Mouse (Mus musculus) gastrocnemius, adult 2 months (tissue): ENCODE data around the gene Daxx. TPM values are rescaled to one million over a fixed set of nuclear protein-coding genes. Genes with fewer than 3 reads are reported as not detected.

Experiments
- DNase-seq: peaks from one replicate; pipeline ENCODE4 v3.0.0; 2022
- H3K27ac ChIP-seq: fragments of 200-600 bp; 2 replicates; pipeline ENCODE4 v1.8.1; 2022; ENCODE audit warnings: mild to moderate bottlenecking
- H3K4me3 ChIP-seq: fragments of 200-600 bp; 2 replicates; pipeline ENCODE4 v1.8.1; 2022; ENCODE audit warnings: mild to moderate bottlenecking, moderate library complexity
- CTCF ChIP-seq: fragments of 200-600 bp; IDR thresholded peaks from 2 replicates; pipeline ENCODE4 v1.8.1; 2022; ENCODE audit warnings: antibody characterized with exemption, mild to moderate bottlenecking, moderate library complexity
- intact Hi-C: fragments of 180-260 bp; cut with DNase I; formaldehyde crosslinking; loops from one replicate; pipeline ENCODE4 v1.15.1; 2025
- microRNA-seq: library from miRNA; unstranded; fragments of <30 nt; microRNA quantifications from one replicate; pipeline ENCODE4 v1.2.0, GENCODE M21; 2021
- total RNA-seq, 2 experiments: library from RNA; stranded (reverse); gene quantifications; 2 replicates each; pipeline ENCODE4 v1.2.3; 2021

Gene Daxx
- total RNA-seq, 2 experiments from 2014 or later = 13.3 to 13.9 TPM

DNA sequence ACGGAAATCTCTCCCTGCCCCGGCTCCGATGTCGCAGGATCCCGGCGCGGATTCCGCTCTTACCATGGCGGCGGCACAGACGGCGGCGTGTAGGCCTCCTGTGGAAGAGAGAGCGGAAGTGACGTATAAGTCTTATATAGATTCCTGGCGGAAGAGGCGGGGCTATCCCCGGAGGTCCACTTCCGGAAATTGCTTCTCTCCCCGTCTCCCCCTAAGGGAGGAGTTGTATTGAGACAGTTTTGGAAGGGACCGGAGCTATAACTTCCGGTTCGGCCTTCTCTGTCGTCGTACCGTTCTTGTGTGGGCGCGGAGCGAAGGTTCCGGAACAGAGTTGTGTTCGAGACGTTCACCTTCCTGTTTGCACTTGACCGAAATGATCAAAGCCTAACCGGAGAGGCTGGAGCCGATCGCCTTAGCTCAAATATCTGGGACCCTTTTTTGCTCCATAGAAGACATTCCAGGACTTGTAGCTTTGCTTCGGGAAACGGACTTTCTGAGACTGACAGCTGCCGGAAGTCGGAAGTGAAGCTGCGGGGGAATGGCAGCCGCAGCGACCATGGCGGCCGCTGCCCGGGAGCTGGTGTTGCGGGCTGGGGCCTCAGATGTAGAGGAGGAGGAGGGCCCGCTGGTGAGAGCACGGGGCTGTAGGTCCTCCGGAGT, 46.5 kb downstream of the Daxx start, which contains the start of the genes Vps52 and Rps18:
Gene Vps52, plus strand, starts transcription at position 258 of the 660 bp plus-strand sequence.
Gene Rps18, minus strand, starts transcription at position 447 of the 660 bp plus-strand sequence.
- TF ChIP-seq CTCF = no peak
- intact Hi-C loops = loop anchor here (2.0 to 5.0 kb wide), 2 partner anchors 15 to 67 kb away; partner anchors contain the start of genes Pfdn6, Ring1 and Wdr46
- Histone ChIP-seq H3K4me3 (peak within 1 kb of the TSS; percentile 92), H3K27ac (peak within 1 kb of the TSS; percentile 98)
- peak; percentile 92 for DNase-seq

DNA sequence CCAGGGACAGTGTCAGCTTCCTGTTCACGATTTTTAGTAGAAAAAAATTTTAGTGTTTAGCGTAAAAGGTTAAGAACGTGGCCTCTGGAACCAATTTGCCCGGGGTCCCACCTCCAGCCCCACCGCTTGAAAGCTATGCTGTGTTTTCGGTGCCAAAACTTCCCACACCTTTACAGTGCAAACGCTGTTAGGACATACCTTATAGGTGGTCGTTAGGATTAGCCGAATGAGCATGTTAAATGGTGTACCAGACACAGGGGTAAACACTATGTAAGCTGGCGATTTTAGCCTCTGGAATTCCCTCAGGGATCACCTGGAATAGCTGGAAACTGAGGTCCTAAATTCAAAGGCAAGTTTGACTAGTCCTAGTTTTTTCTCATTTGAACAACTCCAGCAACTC, 47.1 kb downstream of the Daxx start:
- TF ChIP-seq CTCF = no peak
- H3K27ac ChIP-seq = peak overlapping the region; percentile 98
- no peak for DNase-seq
- peak overlapping the region; percentile 92 for H3K4me3 ChIP-seq
- intact Hi-C loops = loop anchor here (5.0 kb wide), 1 partner anchor 66 kb away; the partner anchor contains the start of gene Ring1

DNA sequence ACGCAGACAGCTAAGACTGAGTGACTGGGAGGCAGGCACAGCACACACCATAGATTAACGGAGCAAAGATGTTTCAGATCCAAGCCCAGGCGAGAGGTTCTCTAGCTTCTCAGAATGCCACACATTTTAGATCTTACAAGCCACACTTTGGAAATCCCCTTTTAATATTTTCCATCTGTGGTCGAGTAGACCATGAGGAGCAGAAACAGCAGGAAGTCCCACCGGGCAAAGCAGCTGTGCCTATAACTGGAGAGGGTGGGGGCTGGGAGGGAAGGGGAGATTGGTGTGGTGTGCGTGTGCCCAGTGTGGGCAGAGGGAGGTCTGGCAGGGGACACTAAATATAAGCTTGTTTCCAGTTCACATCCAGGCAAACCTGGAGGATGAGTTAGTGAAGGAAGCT, 48.3 kb downstream of the Daxx start:
- Histone ChIP-seq H3K4me3 (no peak overlapping the region), H3K27ac (no peak overlapping the region)
- no peak for TF ChIP-seq CTCF
- no peak for DNase-seq
- intact Hi-C loops = loop anchor here (5.0 kb wide), 1 partner anchor 65 kb away; the partner anchor contains the start of gene Ring1

DNA sequence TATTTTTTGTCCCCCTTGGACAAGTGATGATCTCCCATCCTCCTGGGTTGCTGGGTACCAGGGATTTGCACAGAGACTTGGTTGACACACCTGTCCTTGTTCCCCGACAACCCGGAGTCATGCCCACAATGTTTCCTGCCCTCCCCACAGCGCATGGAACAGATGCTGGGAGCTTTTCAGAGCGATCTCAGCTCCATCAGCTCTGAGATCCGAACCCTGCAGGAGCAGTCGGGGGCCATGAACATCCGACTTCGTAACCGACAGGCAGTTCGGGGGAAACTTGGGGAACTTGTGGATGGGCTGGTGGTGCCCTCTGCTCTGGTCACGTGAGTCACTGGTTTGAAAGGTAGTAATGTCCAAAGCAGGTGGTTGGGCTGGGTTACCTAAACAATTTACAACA, 49.2 kb downstream of the Daxx start:
- TF ChIP-seq CTCF = no peak
- Histone ChIP-seq H3K27ac (no peak overlapping the region), H3K4me3 (no peak overlapping the region)
- intact Hi-C loops = loop anchor here (5.0 kb wide), 1 partner anchor 64 kb away; the partner anchor contains the start of gene Ring1
- DNase-seq = no peak

DNA sequence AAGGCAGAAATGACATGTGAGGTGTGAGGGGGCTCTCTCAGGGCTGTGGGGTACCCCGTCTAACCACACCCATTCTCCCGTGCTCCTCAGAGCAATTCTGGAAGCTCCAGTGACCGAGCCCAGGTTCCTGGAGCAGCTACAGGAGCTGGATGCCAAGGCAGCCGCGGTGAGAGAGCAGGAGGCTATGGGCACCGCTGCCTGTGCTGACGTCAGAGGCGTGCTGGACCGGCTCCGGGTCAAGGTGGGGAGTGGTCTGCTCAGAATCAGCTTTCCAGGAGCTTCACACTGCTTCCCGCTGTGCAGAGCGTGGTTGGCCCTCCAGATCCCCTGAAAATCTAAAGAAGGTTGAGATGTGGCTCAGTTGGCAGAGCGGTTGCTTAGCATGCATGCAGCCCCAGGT, 49.9 kb downstream of the Daxx start:
- DNase-seq = peak; percentile 37
- no peak for TF ChIP-seq CTCF
- Histone ChIP-seq H3K4me3 (no peak overlapping the region), H3K27ac (no peak overlapping the region)
- intact Hi-C loops = loop anchor here (5.0 kb wide), 1 partner anchor 63 kb away; the partner anchor contains the start of gene Ring1

GRCm38 (mm10) chr17:33959948-33960347, 50.7 kb downstream of the Daxx start:
- intact Hi-C loops = loop anchor here (2.0 to 5.0 kb wide), 2 partner anchors 62 to 1319 kb away; partner anchors contain the start of gene Ring1

DNA sequence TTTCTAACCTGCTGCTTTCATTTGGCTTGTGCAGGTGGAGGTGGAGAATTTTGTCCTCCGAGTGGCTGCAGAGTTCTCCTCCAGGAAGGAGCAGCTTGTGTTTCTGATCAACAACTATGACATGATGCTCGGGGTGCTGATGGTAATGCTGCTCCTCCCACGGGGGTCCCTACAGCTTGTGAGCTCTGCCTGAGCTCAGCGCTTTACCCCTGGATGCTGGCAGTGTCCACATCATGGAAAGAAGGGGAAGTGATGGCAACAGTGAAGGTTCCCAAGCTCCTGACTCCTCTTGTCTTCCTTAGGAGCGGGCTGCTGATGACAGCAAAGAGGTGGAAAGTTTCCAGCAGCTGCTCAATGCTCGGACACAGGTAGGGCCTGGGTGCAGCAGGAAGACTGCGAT, 53.7 kb downstream of the Daxx start:
- DNase-seq = no peak
- H3K4me3 ChIP-seq = no peak overlapping the region
- TF ChIP-seq CTCF = no peak
- no peak overlapping the region for H3K27ac ChIP-seq
- intact Hi-C loops = no loop called here

More at GRCm38 (mm10) chr17:33959948-33960347, 50.7 kb downstream of the Daxx start:
- no peak for TF ChIP-seq CTCF
- DNase-seq = no peak
- Histone ChIP-seq H3K4me3 (no peak overlapping the region), H3K27ac (no peak overlapping the region)

Small RNA genes lying within 50 kb of the gene (microRNA-seq; reads per million reads assigned to microRNA genes)
- not detected for gene Gm27740

Other genes starting within 250 kb of the Daxx start
- 10 to 100 TPM; 79.1 to 95.6 TPM for gene Hnrnpm, start 222.6 kb upstream of the Daxx start, total RNA-seq
- 10 to 100 TPM; 88.8 to 90.7 TPM for gene March2, start 190.7 kb upstream of the Daxx start, total RNA-seq
- 100 to 1,000 TPM; 134 to 150 TPM for gene Rab11b, start 148.9 kb upstream of the Daxx start, total RNA-seq
- gene Angptl4, start 127.6 kb upstream of the Daxx start, total RNA-seq = 1 to 10 TPM; 1.4 to 5.9 TPM
- gene Kank3, start 98.9 kb upstream of the Daxx start, total RNA-seq = 10 to 100 TPM; 15.7 to 24.5 TPM
- 100 to 1,000 TPM; 541 to 640 TPM for gene Rps28, start 84.9 kb upstream of the Daxx start, total RNA-seq
- gene Ndufa7, start 84.8 kb upstream of the Daxx start, total RNA-seq = 100 to 1,000 TPM; 351 to 407 TPM
- 10 to 100 TPM; 13.8 to 16.1 TPM for gene Cd320, start 66.3 kb upstream of the Daxx start, total RNA-seq
- gene Gm7029, start 35.6 kb upstream of the Daxx start, total RNA-seq = not detected
- gene Kifc1, start 18.8 kb upstream of the Daxx start, total RNA-seq = under 1 TPM; 0.23 to 0.33 TPM
- not detected for gene Platr17, start 4.3 kb upstream of the Daxx start, total RNA-seq
- 10 to 100 TPM; 34.0 to 44.4 TPM for gene Tapbp, start 6.5 kb downstream of the Daxx start, total RNA-seq
- gene Zbtb22, start 6.5 kb downstream of the Daxx start, total RNA-seq = 10 to 100 TPM; 14.5 to 14.8 TPM
- gene Rgl2, start 20.1 kb downstream of the Daxx start, total RNA-seq = 10 to 100 TPM; 31.4 to 34.0 TPM
- gene Pfdn6, start 30.9 kb downstream of the Daxx start, total RNA-seq = 10 to 100 TPM; 51.2 to 67.6 TPM
- 1 to 10 TPM; 8.6 to 8.8 TPM for gene Wdr46, start 31.2 kb downstream of the Daxx start, total RNA-seq
- gene B3galt4, start 42.1 kb downstream of the Daxx start, total RNA-seq = 1 to 10 TPM; 1.3 to 1.4 TPM
- 10 to 100 TPM; 31.7 to 33.4 TPM for gene Vps52, start 46.4 kb downstream of the Daxx start, total RNA-seq
- 100 to 1,000 TPM; 364 to 443 TPM for gene Rps18, start 46.6 kb downstream of the Daxx start, total RNA-seq
- gene H2-K1, start 90.9 kb downstream of the Daxx start, total RNA-seq = 10 to 100 TPM; 28.2 to 41.1 TPM
- gene Ring1, start 115.3 kb downstream of the Daxx start, total RNA-seq = 10 to 100 TPM; 11.6 to 12.8 TPM
- gene H2-Ke6, start 118.6 kb downstream of the Daxx start, total RNA-seq = 10 to 100 TPM; 69.9 to 82.3 TPM
- 10 to 100 TPM; 44.6 to 49.5 TPM for gene Slc39a7, start 122.3 kb downstream of the Daxx start, total RNA-seq
- 10 to 100 TPM; 40.5 to 41.7 TPM for gene Rxrb, start 122.4 kb downstream of the Daxx start, total RNA-seq
- 1 to 10 TPM; 3.0 to 9.6 TPM for gene Col11a2, start 130.0 kb downstream of the Daxx start, total RNA-seq
- gene H2-Oa, start 182.9 kb downstream of the Daxx start, total RNA-seq = not detected
- gene H2-DMa, start 210.1 kb downstream of the Daxx start, total RNA-seq = 1 to 10 TPM; 3.0 to 3.1 TPM
- 10 to 100 TPM; 70.3 to 88.9 TPM for gene Brd2, start 213.2 kb downstream of the Daxx start, total RNA-seq
- under 1 TPM; 0.46 to 0.47 TPM for gene H2-DMb2, start 233.9 kb downstream of the Daxx start, total RNA-seq
- gene H2-DMb1, start 243.7 kb downstream of the Daxx start, total RNA-seq = under 1 TPM; 0.38 to 0.61 TPM